Mouse (Mus musculus): ENCODE results near the gene Ercc2.

The Ercc2 gene

DNA sequence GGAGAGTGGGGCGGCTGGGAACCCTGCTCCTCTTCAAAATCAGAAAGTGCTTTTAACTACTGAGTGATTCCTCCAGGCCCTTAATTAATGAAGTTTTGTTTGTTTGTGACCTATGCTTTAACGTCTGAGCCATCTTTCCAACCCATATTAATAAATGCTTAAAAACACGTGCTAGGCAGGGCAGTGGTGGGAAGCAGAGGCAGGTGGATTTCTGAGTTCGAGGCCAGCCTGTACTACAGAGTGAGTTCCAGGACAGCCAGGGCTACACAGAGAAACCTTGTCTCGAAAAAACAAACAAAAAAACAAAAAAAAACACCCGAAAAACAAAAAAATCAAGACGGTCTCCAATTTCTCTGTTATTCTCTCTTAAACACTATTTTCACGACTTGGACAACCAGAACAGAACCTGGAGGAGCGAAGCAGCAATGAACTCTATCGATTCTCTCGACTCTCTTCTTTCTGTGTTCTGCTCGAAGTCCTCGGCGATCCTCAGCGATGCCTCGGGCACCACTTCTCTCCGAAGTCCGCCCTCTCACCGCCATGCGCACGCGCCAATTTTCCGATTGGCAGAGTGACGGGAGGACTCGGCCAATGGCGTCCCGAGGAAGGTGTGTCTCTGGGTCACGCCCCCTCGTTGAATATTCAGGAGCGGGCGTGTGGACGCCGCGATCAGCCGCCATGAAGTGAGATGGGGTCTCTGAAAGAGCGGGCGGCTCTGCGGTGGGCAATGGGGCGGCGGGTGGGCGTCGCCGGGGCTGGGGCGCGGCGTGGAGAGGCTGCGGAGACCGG, at the start of gene Ercc2:
Gene Ercc2 (plus strand): TSS at position 634 of the 789 bp plus-strand sequence.
- DNase-seq (ENCODE audit: low spot score) = peak; percentile 99

DNA sequence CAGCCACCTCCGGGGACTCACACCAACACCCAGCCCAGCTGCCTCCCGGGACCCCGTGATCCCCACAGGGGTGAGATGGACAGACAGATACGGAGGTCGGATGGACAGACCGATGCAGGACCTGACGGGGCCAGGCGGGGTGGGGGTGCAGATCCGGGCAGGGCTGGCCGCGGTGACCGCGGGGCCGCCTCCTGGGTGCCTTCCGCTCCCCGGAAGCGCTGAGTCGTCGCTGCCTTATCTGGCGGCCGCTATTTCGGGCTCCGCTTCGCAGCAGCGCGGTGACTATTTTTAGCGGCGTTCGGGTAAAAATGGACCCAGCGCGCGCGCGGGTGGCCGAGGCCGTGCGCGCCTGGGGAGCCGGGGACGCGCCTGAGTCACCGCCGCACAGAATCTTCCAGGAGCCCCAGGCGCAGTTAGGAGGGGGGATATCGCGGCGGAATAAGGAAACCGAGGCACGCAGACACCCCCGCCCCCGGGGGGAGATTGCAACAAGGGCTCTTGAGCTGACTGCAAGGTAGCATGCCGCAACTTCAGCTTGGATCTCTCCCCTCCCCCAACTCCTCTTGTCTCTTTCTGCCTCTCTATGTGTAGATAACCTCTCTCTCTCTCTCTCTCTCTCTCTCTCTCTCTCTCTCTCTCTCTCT, 49.0 kb upstream of the Ercc2 start:
- DNase-seq (ENCODE audit: low spot score) = peak; percentile 75

DNA sequence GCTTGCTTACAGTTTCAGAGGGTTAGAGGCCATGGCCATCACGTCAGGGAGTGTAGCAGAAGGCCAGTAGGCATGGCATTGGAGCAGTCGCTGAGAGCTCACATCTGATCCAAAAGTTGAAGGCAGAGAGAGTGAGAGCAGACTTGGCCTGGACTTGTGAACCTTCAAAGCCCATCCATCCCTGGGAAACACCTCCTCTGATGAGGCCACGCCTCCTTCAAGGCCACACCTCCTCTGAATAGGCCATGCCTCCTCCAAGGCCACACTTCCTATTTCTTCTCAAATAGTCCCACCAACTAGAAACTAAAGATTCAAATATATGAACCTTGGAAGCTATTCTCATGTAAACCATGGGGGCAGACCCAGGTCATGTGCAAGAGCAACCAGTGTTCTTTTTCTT, 46.2 kb upstream of the Ercc2 start:
- DNase-seq (ENCODE audit: low spot score) = no peak

DNA sequence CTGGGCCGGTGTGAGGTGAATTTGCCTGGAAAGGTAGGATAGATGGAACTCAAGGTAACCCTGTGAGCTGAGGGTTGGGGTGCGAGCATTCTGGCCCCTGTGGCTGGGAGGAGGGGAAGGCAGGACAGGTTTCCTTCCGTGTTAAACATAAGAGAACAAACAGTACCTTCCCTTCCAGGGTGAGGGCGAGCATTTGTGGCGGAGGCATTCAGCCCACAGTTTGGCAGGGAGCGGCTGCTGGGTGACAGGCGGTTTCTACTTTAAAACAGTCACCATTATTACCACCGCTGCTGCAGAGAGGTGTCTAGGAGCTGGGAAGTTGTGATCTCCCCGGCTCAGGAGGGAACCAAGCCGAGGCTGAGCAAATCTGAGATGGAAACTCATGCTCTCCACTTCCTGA, 44.7 kb upstream of the Ercc2 start:
- no peak for DNase-seq (ENCODE audit: low spot score)

DNA sequence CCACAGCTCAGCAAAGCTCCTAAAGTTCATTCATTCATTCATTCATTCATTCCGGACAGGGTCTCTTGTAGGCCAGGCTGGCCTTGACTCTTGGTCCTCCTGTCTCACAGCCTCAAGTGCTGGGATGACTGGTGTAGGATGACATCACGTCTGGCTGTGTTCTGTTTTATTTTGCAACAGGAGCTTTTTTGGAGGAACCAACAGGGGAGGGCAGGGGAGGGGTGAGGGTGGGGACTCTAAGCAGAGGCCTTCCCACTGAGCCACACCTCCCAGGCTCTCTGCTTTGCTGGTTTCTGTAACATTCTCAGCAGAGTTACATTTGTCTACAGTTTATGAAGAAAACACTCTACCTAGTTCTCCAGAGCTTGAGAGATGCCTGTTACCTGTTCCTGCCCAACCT, 43.8 kb upstream of the Ercc2 start:
- no peak for DNase-seq (ENCODE audit: low spot score)

DNA sequence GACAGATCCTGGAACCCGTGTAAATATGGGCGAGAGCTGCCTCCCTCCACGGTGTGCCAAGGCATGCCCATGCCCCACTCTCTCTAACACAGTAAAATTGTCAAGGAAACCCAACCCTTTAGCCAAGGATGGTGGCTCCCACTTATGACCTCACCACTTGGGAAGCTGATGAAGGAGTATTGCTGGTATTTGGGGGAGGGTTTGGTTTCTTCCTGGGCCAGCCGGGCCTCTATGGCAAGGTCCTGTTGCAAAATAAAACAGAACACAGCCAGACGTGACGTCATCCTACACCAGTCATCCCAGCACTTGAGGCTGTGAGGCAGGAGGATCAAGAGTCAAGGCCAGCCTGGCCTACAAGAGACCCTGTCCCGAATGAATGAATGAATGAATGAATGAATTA, 43.2 kb upstream of the Ercc2 start:
- no peak for DNase-seq (ENCODE audit: low spot score)

DNA sequence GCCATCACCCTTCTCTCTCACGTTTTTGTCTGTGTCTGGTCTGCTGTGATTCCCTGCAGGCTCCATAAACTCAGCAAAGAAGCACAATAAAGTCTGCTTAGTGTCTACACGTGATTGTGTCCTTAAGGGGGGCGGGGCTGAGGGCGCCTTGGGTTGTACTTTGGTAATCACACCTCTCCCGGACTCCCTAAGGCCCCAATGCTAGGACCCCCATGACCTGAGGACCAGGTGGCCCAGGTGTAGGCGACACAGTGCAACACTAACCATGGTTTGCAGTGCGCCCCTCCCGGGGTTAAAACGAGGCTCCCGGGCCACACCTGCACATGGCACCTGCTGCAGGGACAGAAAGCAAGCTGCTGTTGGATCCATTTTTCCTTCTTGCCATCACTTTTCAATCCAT, 40.6 kb upstream of the Ercc2 start:
- DNase-seq (ENCODE audit: low spot score) = no peak

DNA sequence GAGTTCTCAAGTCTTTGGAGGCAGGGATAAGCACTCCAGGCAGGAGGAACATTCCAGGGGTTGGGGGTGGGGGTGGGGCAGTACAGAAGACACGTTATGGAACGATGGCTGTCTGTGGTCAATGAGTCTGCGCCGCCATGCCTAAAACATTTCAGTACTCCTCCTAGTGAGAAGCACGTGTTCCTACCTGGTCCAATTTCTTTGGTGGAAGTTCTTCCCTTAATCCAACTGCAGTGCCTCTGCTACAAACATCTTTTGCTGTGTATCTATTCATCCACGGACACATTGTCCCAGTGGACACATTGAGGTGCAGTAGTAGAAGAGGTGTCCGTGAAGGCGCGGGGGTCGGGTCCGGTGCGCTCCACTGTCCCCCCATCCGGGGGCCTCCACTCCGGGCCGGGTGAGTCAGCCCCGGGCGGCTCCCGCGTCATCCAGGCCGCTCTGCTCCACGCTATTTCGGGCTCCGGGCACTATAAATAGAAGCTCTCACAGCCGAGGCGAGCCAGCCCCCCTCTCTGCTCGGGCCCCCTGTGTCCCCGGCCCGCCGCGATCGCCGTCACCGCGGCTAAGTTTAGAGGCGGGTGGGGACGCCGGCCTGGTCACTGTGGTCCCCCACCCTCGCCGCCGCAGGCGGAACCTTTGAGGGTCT, 39.9 kb upstream of the Ercc2 start:
- DNase-seq (ENCODE audit: low spot score) = no peak

DNA sequence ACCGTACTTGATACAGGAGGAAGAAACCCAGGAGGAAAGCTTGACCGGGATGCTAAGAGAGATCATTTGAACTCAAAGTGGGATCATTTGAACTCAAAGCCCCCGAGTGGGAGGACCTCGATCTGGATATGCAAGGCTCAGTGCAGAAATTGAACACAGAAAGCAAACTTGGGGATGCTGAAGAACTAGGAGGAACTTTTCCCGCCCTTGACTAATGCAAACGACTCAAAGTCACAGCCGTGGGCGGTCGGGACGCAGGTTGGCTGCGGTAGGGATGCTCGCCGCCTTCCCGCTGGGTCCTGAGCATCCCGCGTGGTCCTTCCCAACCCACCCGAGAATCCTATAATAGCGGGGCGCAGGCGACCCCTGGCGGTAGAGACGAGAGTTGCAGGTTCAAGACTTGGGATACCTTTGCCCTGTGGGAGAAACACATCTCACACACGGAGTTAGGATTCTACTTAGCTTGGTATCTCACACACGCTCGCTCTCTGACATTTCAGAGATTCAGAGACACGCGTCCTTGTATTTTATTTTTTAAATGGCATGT, 39.3 kb upstream of the Ercc2 start:
- peak; percentile 68 for DNase-seq (ENCODE audit: low spot score)

DNA sequence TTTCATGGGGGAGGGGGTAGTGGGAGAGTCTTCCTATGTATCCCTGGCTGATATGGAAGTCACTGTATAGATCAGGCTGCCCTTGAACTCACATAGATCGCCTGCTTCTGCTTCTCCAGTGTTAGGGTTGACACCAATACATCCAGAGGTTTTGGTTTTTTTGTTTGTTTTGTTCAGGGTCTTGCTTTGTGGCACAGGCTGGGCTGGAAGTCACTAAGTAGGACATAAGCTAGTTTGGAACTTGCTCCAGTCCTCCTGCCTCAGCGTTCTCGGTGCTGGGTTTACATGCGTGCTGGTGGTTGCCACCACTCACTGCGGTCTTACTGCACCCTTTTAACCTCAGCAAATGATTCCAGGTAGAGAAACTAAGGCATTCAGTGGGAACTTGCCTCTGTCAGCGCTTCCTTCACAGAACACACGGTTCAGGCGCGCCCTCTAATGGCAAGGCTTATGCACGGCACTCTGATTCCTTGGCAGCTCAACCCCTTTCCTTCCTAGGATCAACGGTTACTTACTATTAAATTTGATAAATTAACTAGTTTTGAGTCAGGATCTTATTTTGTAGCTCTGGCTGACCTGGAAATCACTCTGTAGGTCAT, 38.5 kb upstream of the Ercc2 start:
- peak; percentile 63 for DNase-seq (ENCODE audit: low spot score)

DNA sequence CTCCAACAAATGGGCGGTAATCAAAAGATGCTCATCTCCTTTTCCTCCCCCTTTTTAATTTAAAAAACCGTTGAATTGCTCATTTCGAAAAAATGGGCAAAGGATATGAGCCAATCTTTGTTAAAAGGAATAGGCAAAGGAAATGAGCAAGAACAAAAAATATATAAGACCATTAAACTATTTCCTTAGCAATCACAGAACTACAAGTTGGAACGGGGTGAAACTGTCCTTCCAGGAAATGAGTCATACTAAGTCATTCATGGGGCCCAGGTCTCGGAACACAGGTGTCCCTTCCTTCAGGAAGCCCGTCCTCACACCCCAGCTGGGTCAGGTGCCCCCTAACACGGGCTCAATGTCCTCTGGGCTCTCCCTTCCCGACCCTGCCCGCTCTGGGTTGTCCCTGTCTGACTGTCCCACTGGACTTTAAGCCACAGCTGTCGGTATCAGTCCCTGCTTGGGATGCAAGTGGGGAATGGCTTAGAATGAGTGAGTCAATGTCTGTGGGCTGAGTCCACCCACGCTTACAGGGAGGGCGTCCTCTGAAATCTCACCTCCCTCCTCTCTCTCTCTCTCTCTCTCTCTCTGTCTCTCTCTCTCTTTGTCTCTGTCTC, 37.5 kb upstream of the Ercc2 start, which contains the start of gene Ercc1:
Gene Ercc1 (plus strand): TSS at position 542 of the 611 bp plus-strand sequence.
- peak; percentile 15 for DNase-seq (ENCODE audit: low spot score)

DNA sequence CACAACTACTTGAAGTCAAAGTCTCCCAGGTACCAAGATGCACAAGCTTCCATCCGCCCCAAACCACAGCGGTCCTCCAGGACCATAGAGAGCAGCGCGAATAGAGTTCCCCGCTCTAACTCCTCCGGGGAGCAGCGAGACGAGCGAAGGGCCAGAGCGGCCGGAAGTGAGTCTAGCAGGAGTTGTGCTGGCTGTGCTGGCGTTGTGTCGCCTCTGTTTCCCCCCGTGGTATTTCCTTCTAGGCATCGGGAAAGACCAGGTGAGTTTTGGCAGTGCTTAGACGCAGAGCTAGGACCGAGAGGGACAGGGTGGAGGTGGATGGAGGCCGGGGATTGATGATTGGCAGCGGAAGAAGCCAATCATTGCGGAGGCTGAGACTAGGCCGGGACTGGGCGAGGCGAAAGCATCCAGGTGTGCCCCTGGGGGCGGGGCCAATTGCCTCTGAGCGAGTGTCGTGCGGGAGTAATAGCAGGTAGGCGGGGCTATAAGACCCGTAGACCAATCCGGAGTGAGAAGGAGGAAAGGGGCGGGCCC, 36.8 kb upstream of the Ercc2 start:
- peak; percentile 97 for DNase-seq (ENCODE audit: low spot score)

DNA sequence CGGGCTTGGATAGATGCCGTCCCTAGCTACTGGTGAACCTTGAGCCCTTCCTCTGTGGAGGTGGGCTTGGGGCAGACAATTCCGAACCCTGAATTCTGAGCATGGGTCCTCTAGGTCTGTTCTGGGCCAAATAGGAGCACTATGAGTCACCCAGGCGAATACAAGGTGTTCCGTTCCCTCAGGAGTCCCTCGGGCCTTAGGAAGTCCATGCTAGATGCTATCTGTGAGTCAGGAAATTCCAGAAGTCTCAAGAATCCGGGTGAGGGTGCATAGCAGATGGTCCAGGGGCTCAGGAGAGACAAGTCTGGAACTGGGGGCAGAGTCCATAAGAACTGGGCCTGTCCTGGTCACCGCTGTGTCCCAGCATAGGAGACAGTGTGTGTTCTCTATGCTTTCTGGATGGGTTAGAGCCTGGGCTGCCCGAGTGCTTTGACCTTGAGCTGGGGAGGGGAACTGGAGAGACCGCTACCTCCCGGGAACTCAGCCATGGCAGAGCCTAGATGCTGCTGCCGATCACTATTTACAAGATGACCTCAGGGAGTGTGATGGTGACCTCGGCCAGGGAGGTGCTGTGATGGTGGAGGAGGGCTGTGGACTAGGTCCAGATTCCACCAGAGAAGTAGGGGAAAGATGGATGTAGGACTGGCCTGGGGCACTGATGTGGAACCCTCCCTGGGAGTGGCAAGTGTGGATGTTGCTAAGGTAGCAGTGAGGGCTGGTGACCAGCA, 32.5 kb upstream of the Ercc2 start:
- no peak for DNase-seq (ENCODE audit: low spot score)

DNA sequence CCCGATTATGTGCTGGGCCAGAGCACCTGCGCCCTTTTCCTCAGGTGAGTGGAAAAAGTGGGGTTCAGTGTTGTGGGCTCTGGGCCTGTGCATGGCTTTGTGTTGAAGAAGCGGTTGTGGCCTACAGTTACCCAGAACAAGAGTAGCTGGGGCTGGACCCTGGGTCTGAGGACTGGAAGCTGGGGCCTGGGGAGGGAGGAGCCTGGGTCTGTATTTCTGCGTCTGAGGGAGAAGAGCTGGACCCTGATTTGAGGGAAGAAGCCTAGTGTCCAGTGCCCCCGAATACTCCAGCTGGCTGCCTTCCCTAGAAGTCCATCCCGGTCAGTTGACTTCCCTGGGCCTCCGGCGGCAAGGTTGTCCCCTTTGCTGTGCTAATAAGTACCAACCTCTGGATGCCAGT, 31.6 kb upstream of the Ercc2 start:
- no peak for DNase-seq (ENCODE audit: low spot score)

DNA sequence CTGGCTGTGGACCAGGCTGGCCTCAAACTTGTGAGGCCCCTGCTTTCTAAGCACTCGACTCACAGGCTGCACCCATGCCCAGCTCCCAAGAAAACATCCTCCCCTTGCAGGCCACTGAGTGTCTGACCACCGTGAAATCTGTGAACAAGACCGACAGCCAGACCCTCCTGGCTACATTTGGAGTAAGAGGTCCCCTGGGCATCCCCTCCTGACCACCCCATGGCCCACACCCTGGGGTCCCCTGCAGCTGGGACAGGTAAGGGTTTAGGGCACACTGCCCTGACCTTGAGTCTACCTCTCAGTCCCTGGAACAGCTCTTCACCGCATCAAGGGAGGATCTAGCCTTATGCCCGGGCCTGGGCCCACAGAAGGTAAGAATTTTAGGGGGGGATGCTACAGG, 26.8 kb upstream of the Ercc2 start:
- no peak for DNase-seq (ENCODE audit: low spot score)

DNA sequence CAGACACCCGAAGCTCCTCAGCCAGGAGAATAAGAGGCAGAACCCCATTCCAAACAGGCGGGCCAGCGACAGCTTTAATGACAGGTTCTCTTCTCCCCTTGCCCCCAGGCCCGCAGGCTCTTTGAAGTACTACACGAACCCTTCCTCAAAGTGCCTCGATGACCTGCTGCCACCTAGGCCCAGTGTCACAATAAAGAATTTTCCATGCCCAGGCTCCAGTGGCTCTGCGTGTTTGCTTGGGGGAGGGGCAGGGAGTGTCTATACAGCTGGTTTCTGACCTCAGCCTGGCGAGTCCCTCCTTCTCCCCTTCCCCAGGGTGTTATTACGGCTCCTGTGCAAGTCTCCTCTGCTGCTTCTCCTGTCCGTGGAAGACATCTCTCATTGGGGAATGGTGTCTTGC, 25.5 kb upstream of the Ercc2 start:
- no peak for DNase-seq (ENCODE audit: low spot score)

DNA sequence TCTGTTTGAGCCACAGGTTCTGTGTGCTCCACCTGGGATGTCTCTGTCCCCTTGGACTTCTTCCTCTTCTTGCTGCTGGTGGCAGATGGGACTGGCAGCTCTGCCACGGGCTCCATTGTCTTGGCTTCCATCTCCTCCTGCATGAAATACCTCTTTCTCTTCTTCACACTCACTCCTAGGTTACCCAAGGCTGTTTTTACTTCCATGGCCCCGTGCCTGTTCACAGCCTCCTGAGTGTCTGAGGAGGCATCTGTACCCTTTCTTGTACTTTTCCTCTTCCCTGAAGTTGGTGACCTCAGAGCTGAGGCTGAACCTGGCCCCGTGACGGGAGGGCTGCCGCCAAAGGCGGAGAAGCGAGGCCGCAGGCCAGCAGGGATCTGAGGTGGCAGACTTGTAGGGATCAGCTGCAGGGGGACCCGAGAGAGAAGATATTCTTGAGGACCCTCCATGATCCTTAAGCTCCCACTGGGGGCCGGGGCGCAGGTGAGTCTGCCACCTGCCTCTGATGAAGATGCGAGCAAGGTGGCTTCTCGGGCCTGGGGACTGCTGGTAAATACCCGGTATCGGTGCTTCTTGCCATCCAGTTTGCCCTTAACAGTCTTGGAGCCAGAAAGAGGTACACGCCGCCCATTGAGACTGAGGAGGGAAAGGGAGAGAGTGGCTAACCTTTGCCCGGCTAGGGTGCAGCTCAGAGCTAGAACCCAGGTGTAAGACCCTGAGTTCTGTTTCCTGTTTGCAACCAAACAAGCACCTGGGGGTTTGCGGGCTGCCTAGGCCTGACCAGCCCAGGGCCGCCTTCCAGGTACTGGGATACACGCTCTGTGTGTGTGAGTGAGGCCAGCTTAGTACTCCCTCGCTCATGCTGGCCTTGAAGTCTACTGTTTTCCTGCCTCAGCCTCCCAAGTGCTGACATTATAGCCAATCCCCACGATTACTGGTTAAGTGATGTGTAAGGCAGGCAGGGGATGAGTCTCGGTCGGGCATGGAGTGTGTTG, 24.1 kb upstream of the Ercc2 start:
- no peak for DNase-seq (ENCODE audit: low spot score)

DNA sequence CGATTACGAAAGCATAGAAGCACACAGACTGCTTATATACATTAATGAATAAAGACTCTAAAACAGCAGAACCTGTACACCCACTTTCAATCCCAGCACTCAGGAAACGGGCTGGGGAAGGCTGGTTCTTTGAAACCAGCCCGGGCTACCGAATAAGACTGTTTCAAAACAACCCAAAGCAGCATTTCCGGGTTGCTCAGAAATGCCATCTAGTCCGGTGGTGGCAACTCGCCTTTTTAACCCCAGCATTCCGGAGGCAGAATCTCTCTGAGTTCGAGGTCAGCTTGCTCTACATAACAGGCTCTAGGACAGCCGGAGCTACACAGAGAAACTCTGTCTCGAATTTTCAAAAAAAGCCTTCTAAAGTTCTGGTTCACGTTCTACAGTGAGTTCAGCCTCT, 23.2 kb upstream of the Ercc2 start:
- no peak for DNase-seq (ENCODE audit: low spot score)

DNA sequence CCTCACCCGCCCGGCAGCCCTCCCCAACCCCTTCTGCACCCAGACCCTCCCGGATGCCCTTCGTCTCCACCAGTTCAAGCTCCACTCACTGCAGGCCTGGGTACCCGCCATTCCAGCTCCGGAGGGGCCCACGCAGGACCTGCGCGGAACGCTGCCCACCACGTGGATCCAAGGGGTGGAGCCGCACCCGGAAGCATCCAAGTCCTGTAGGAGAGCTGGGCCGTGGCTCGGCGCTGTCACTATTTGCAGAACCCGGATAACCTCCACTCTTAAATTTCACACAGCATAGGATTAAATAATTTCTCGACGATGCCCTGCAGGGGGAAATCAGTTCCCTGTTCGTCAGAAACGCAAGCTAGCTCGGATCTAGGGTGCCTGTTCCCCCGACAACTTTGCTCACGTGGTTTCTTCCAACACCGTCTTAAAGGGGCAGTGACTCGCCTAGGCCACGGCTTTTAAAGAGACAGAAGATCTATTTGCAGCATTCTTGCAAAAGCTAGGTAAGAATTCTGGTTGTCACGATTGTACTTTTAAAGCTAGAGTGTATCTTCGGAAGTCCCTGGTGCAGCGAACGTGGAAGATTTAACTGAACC, 22.4 kb upstream of the Ercc2 start, which contains the start of the genes Cd3eap and Ppp1r13l:
Gene Cd3eap (minus strand): TSS at position 185 of the 593 bp plus-strand sequence.
Gene Ppp1r13l (plus strand): TSS at position 451 of the 593 bp plus-strand sequence.
- peak; percentile 82 for DNase-seq (ENCODE audit: low spot score)

Data from T-cell, adult 2 months (primary cell).